Mouse (Mus musculus): Measurements from ENCODE around the gene Plekhj1.

Plekhj1 gene

GRCm38 (mm10) chr10:80805925-80806324 lies 7.5 kb upstream of the Plekhj1 start:
- DNase-seq (ENCODE audit: low read depth, low spot score) = peak; percentile 46

- no peak for DNase-seq (ENCODE audit: low read depth, low spot score)
Observed at GRCm38 (mm10) chr10:80805322-80805721, 6.9 kb upstream of the Plekhj1 start.

GRCm38 (mm10) chr10:80804916-80805315 lies 6.5 kb upstream of the Plekhj1 start, which contains the start of gene Amh:
Gene Amh (plus strand): TSS chr10:80805243.
- DNase-seq (ENCODE audit: low read depth, low spot score) = no peak

GRCm38 (mm10) chr10:80804340-80804739 lies 5.9 kb upstream of the Plekhj1 start:
- no peak for DNase-seq (ENCODE audit: low read depth, low spot score)

- no peak for DNase-seq (ENCODE audit: low read depth, low spot score)
Observed at GRCm38 (mm10) chr10:80802996-80803395, 4.6 kb upstream of the Plekhj1 start.

- no peak for DNase-seq (ENCODE audit: low read depth, low spot score)
Observed at GRCm38 (mm10) chr10:80802204-80802912, 3.9 kb upstream of the Plekhj1 start.

- no peak for DNase-seq (ENCODE audit: low read depth, low spot score)
Observed at GRCm38 (mm10) chr10:80799070-80799566, 692 bp upstream of the Plekhj1 start.

GRCm38 (mm10) chr10:80797186-80798149 lies 958 bp downstream of the Plekhj1 start:
- DNase-seq (ENCODE audit: low read depth, low spot score) = no peak

- no peak for DNase-seq (ENCODE audit: low read depth, low spot score)
Observed at GRCm38 (mm10) chr10:80796307-80796848, 2.0 kb downstream of the Plekhj1 start.

GRCm38 (mm10) chr10:80794750-80795149 lies 3.7 kb downstream of the Plekhj1 start:
- no peak for DNase-seq (ENCODE audit: low read depth, low spot score)

GRCm38 (mm10) chr10:80793803-80794202 lies 4.6 kb downstream of the Plekhj1 start:
- DNase-seq (ENCODE audit: low read depth, low spot score) = no peak

- DNase-seq (ENCODE audit: low read depth, low spot score) = no peak
Observed at GRCm38 (mm10) chr10:80793033-80793784, 5.2 kb downstream of the Plekhj1 start.

- DNase-seq (ENCODE audit: low read depth, low spot score) = no peak
Observed at GRCm38 (mm10) chr10:80792175-80793032, 6.0 kb downstream of the Plekhj1 start.

- DNase-seq (ENCODE audit: low read depth, low spot score) = no peak
Observed at GRCm38 (mm10) chr10:80791476-80792174, 6.8 kb downstream of the Plekhj1 start.

- DNase-seq (ENCODE audit: low read depth, low spot score) = no peak
Observed at GRCm38 (mm10) chr10:80790761-80791404, 7.5 kb downstream of the Plekhj1 start.

- DNase-seq (ENCODE audit: low read depth, low spot score) = no peak
Observed at GRCm38 (mm10) chr10:80787517-80787916, 10.9 kb downstream of the Plekhj1 start.

- no peak for DNase-seq (ENCODE audit: low read depth, low spot score)
Observed at GRCm38 (mm10) chr10:80785963-80786362, 12.5 kb downstream of the Plekhj1 start.

GRCm38 (mm10) chr10:80784871-80785270 lies 13.6 kb downstream of the Plekhj1 start:
- no peak for DNase-seq (ENCODE audit: low read depth, low spot score)

GRCm38 (mm10) chr10:80784302-80784701 lies 14.1 kb downstream of the Plekhj1 start:
- no peak for DNase-seq (ENCODE audit: low read depth, low spot score)

Measured in embryo, embryonic 11.5 days (tissue).